Mouse (Mus musculus): ENCODE measurements at regions not wholly inside any gene's neighbourhood (a gene's known extent, or its start where the extent isn't known, plus 50 kb on each side); places are given as distances from the start of the nearest gene placed in this dataset.

GRCm38 (mm10) chr4:148723208-148723607 is 80.1 kb downstream of the Gm572 start:
- TF ChIP-seq CTCF (IDR thresholded peaks at IDR 0.05; ENCODE audit: control insufficient read depth, insufficient read depth, insufficient read length) (no peak), MAX (IDR thresholded peaks at IDR 0.05) (no peak), USF1 (IDR thresholded peaks at IDR 0.05; ENCODE audit: low read depth) (no peak), CEBPB (IDR thresholded peaks at IDR 0.05; ENCODE audit: low read depth) (no peak)
